Mouse (Mus musculus) E14TG2a.4 (cell line): ENCODE data around the gene Eri3.

Experiments used
- CTCF ChIP-seq: conservative IDR thresholded peaks from 2 replicates; pipeline ENCODE4 v1.5.1; 2014; ENCODE audit warnings: low read length
- NANOG ChIP-seq: IDR thresholded peaks from 2 replicates; pipeline ENCODE4 v1.6.1; 2014; ENCODE audit warnings: borderline replicate concordance, low read length, mixed read lengths

- TF ChIP-seq CTCF (no peak), NANOG (no peak)
Measured at GRCm38 (mm10) chr4:117589081-117589660, 39.0 kb downstream of the Eri3 start.
